Mouse (Mus musculus) brain, adult 10 weeks (tissue): Measurements from ENCODE around the gene Sertad2. TPM values are rescaled to one million over a fixed set of nuclear protein-coding genes. Genes with fewer than 3 reads are reported as not detected.

Experiments
- polyA plus RNA-seq: library from polyadenylated mRNA; stranded (reverse); fragments of 350-450 nt; fragmentation: Illumina TruSeq; extraction: RNeasy Lipid Tissue Mini Kit (QIAGEN cat#74804); gene quantifications from one replicate; pipeline ENCODE4 v1.2.3, GENCODE M21; 2015; ENCODE audit warnings: low read depth, low replicate concordance

Sertad2 gene
- 12.4 TPM for polyA plus RNA-seq

GRCm38 (mm10) chr11:20542739-20543452 is at the start of gene Sertad2:
Gene Sertad2 (plus strand): TSS chr11:20543253.

Other genes starting within 250 kb of the Sertad2 start
- 41.1 TPM for gene Slc1a4, start 210.5 kb upstream of the Sertad2 start, polyA plus RNA-seq
- 68.8 TPM for gene Aftph, start 198.3 kb downstream of the Sertad2 start, polyA plus RNA-seq